Mouse (Mus musculus) lung, embryonic 14.5 days (tissue): Measurements from ENCODE around the gene Stpg3. TPM values are rescaled to one million over a fixed set of nuclear protein-coding genes. Genes with fewer than 3 reads are reported as not detected.
A peak's percentile ranks its signal among the peaks of the same experiment; 100 is the strongest.

Experiments used
- ATAC-seq: fragments of 200-750 bp; cut with Nextera tagmentation; 2 replicates; pipeline ENCODE4 v1.8.0; 2017; ENCODE audit warnings: mild to moderate bottlenecking, moderate TSS enrichment, moderate library complexity; ENCODE audit not compliant: insufficient read depth
- DNase-seq: peaks from one replicate; pipeline ENCODE4 v3.0.0-alpha.2; 2015
- H3K27ac ChIP-seq: fragments of 300-500 bp; sonication (generic); 2 replicates; pipeline ENCODE4 v1.5.1; 2014; ENCODE audit warnings: low read depth, mild to moderate bottlenecking, moderate library complexity
- H3K27me3 ChIP-seq: fragments of 300-500 bp; sonication (generic); 2 replicates; pipeline ENCODE4 v1.6.1; 2014; ENCODE audit warnings: low read length, control low read depth; ENCODE audit not compliant: insufficient read depth
- H3K36me3 ChIP-seq: fragments of 300-500 bp; sonication (generic); 2 replicates; pipeline ENCODE4 v1.6.1; 2014; ENCODE audit warnings: control low read depth; ENCODE audit not compliant: insufficient read depth
- H3K4me1 ChIP-seq: fragments of 300-500 bp; sonication (generic); 2 replicates; pipeline ENCODE4 v1.6.1; 2014; ENCODE audit warnings: antibody characterized with exemption, control low read depth; ENCODE audit not compliant: insufficient read depth
- H3K4me2 ChIP-seq: fragments of 300-500 bp; sonication (generic); 2 replicates; pipeline ENCODE4 v1.6.1; 2014; ENCODE audit warnings: mild to moderate bottlenecking
- H3K4me3 ChIP-seq: fragments of 300-500 bp; sonication (generic); 2 replicates; pipeline ENCODE4 v1.5.1; 2014; ENCODE audit warnings: low read depth, low read length
- H3K9ac ChIP-seq: fragments of 300-500 bp; sonication (generic); 2 replicates; pipeline ENCODE4 v1.6.1; 2014
- H3K9me3 ChIP-seq: fragments of 300-500 bp; sonication (generic); 2 replicates; pipeline ENCODE4 v1.6.1; 2016; ENCODE audit warnings: low read depth, low read length, control low read depth
- CTCF ChIP-seq: IDR thresholded peaks from 2 replicates; pipeline ENCODE4 v1.5.1; 2016; ENCODE audit warnings: antibody characterized with exemption, low read depth
- WGBS: fragments of 180-500 bp; shearing (Covaris S2); extraction: QIAGEN DNeasy Blood & Tissue Kit; methylation state at CpG from one replicate; pipeline ENCODE4 v1.1.7; 2014; 5-methylcytosine and 5-hydroxymethylcytosine counted together
- polyA plus RNA-seq: library from polyadenylated mRNA; unstranded; fragments of >200 nt; fragmentation: Nextera tagmentation; extraction: Ambion mirVana; gene quantifications from 2 replicates; pipeline ENCODE4 v1.2.1, GENCODE M21; 2014

Gene Stpg3
- polyA plus RNA-seq, 1 experiment from 2014 or later: not detected

DNA sequence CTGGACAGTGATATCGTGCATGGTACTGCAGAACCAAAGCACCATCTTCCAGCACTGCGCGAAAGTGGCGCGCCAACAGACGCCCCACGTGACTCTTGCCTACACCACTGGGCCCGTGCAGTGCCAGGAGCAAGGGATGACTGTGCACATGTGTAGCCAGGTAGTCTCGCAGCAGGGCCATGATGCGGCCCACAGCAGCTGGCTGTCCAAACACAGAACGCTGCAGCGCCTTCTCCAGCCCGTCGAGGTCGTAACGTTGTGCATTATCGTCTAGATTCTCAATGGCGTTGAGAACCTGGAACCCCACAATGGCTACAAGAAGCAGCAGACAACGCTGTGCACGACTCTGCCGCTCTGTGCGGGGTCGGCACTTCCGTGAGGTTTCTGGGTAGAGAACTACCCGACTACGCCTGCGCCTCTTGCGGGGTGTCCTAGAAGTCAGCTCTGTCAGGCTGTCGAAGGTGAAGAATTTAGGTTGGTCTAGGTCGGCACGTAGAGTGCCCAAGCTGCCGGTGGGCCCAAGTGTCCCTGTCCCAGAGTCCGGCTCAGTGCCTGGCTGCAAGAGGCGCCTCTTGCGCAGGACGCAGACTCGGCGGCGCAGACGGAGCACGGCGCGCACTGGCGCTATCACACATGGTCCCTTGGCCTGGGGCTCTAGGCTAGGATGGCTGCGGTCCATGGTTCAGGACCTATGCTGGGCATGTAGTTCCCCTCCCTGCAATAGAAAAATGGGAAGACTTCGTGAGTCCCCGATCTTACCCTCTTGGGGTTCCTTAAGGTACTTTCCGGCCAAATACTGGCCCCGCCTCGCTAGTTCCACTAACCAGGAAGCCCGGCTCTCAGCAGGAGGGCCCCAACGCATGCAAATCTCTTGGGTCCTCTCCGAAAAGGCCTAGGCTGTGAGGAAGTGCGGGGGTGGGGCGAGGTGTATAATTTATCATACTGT, 19.0 kb downstream of the Stpg3 start:
- Histone ChIP-seq H3K9me3 (no peaks in the 10 kb centered on the region), H3K4me2 (peak overlapping the region; percentile 63), H3K27ac (peak overlapping the region; percentile 54; the same call in 1 of the 2 replicates), H3K27me3 (peaks cover 17% of the 10 kb centered on the region), H3K9ac (peak overlapping the region; percentile 40; the same call in 1 of the 2 replicates), H3K4me3 (peak overlapping the region; percentile 34), H3K4me1 (peaks cover 8% of the 10 kb centered on the region), H3K36me3 (peaks cover 28% of the 10 kb centered on the region)
- peak; percentile 61 for DNase-seq
- peak; percentile 23 for ATAC-seq
- TF ChIP-seq CTCF: no peak
- WGBS: 14% methylated on average over 55 of the region's 55 CpGs

- Histone ChIP-seq H3K9me3 (no peaks in the 10 kb centered on the region), H3K4me2 (peak overlapping the region; percentile 63), H3K27ac (no peak overlapping the region), H3K4me3 (peak overlapping the region; percentile 34; the same call in 1 of the 2 replicates), H3K9ac (no peak overlapping the region), H3K4me1 (peaks cover 8% of the 10 kb centered on the region), H3K27me3 (peaks cover 17% of the 10 kb centered on the region), H3K36me3 (peaks cover 20% of the 10 kb centered on the region)
- no peak for TF ChIP-seq CTCF
- no peak for DNase-seq
- no peak for ATAC-seq
- 79% methylated on average over 17 of the region's 17 CpGs for WGBS
These were observed 19.8 kb downstream of the Stpg3 start for GRCm38 (mm10) chr2:25194486-25195171.

- Histone ChIP-seq H3K9ac (no peak overlapping the region), H3K4me2 (peak overlapping the region; percentile 63; the same call in 1 of the 2 replicates), H3K4me1 (peaks cover 8% of the 10 kb centered on the region), H3K9me3 (no peaks in the 10 kb centered on the region), H3K36me3 (peaks cover 14% of the 10 kb centered on the region), H3K27me3 (peaks cover 17% of the 10 kb centered on the region), H3K4me3 (no peak overlapping the region), H3K27ac (no peak overlapping the region)
- ATAC-seq (no peak), DNase-seq (no peak)
- no peak for TF ChIP-seq CTCF
- 74% methylated on average over 5 of the region's 5 CpGs for WGBS
These were observed 20.4 kb downstream of the Stpg3 start for GRCm38 (mm10) chr2:25194006-25194405.

GRCm38 (mm10) chr2:25193330-25193770, 21.1 kb downstream of the Stpg3 start:
- Histone ChIP-seq H3K27me3 (peaks cover 17% of the 10 kb centered on the region), H3K4me2 (peak overlapping the region; percentile 63), H3K36me3 (peaks cover 10% of the 10 kb centered on the region; the same call in 1 of the 2 replicates), H3K9ac (no peak overlapping the region), H3K4me3 (no peak overlapping the region), H3K4me1 (peaks cover 8% of the 10 kb centered on the region), H3K9me3 (no peaks in the 10 kb centered on the region), H3K27ac (no peak overlapping the region)
- TF ChIP-seq CTCF: peak; percentile 98
- DNase-seq (peak; percentile 95), ATAC-seq (peak; percentile 68; the same call in 1 of the 2 replicates)
- WGBS: 1% methylated on average over 6 of the region's 6 CpGs

- Histone ChIP-seq H3K4me2 (no peak overlapping the region), H3K9ac (no peak overlapping the region), H3K27ac (no peak overlapping the region), H3K4me1 (no peaks in the 10 kb centered on the region; the same call in 1 of the 2 replicates), H3K27me3 (peaks cover 26% of the 10 kb centered on the region; the same call in 1 of the 2 replicates), H3K9me3 (no peaks in the 10 kb centered on the region), H3K36me3 (no peaks in the 10 kb centered on the region), H3K4me3 (no peak overlapping the region)
- no peak for TF ChIP-seq CTCF
- DNase-seq (no peak), ATAC-seq (no peak)
- 78% methylated on average over 6 of the region's 6 CpGs for WGBS
These were observed 26.6 kb downstream of the Stpg3 start for GRCm38 (mm10) chr2:25187841-25188240.

DNA sequence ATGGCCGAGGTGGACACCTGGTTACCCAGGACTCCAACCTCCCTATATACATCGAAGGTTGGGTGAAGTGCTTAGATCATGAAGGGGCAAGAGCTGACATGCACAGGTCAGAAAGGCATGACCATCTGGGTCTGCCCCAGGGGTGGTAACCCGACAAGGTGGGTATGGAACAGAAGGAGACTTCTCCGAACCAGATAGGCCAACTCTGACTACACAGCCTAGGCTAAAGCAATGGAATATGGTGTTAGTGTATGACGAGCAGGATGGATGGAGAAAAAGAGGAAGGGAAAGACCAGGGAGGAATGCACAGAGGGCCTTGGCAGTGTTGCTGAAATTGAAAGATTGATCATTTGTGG, 27.9 kb downstream of the Stpg3 start:
- Histone ChIP-seq H3K4me3 (peak overlapping the region; percentile 43), H3K4me2 (peak overlapping the region; percentile 75), H3K4me1 (no peaks in the 10 kb centered on the region; the same call in 1 of the 2 replicates), H3K27me3 (peaks cover 34% of the 10 kb centered on the region), H3K9me3 (no peaks in the 10 kb centered on the region), H3K27ac (no peak overlapping the region; the same call in 1 of the 2 replicates), H3K36me3 (no peaks in the 10 kb centered on the region), H3K9ac (peak overlapping the region; percentile 55; the same call in 1 of the 2 replicates)
- ATAC-seq (no peak), DNase-seq (no peak)
- WGBS: 31% methylated on average over 5 of the region's 5 CpGs
- no peak for TF ChIP-seq CTCF
